Mouse (Mus musculus): ENCODE results near the gene Ccdc125.

DNA sequence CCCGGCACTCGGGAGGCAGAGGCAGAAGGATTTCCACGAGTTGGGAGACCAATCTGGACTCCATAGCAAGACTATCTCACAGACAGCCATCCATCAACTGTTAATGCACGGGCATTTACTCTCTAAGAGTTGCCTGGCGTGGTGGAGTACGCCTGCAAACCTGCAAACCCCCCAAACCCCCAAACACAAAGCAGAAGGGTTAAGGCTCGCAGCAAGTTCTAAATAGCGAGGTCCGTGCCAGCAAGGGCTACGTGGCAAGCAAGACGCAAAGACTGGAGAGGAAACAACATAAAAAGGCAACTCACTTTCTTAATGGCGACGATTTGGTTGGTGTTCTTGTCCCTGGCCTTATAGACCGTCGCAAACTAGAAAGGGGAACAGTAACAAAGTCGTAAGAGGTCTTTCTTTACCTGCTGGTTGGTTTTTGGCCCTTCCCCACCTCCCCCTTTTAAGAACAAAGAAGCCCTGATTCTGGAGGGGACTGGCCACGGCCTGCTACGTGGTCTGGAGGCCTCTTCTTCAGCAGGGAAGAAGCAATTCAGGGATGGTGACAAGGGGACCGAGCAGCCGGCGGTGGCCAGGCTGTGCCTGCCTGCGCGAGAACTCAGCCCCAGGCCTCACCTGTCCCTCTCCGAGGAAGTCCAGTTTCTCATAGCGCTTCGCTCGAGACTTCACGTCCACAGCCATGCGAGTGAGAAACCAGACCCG lies 60.8 kb downstream of the Ccdc125 start:
- TF ChIP-seq CTCF (IDR thresholded peaks at IDR 0.05; ENCODE audit: borderline replicate concordance, insufficient read depth, low read depth, low read length) (no peak), POLR2A (IDR thresholded peaks at IDR 0.05; ENCODE audit: borderline replicate concordance, insufficient read depth, low read length) (no peak)
